Mouse (Mus musculus) midbrain, embryonic 11.5 days (tissue): Measurements from ENCODE around the gene Olfr90. TPM values are rescaled to one million over a fixed set of nuclear protein-coding genes. Genes with fewer than 3 reads are reported as not detected.

Source experiments
- ATAC-seq: fragments of 200-750 bp; cut with Nextera tagmentation; 2 replicates; pipeline ENCODE4 v1.8.0; 2017; ENCODE audit warnings: moderate TSS enrichment, moderate library complexity; ENCODE audit not compliant: low FRiP score
- DNase-seq: peaks from one replicate; pipeline ENCODE4 v3.0.0; 2015; ENCODE audit warnings: low spot score; ENCODE audit errors: missing footprints
- H3K27ac ChIP-seq: fragments of 300-500 bp; sonication (generic); 2 replicates; pipeline ENCODE4 v1.5.1; 2014; ENCODE audit warnings: low read depth, low read length
- H3K27me3 ChIP-seq: fragments of 300-500 bp; sonication (generic); 2 replicates; pipeline ENCODE4 v1.6.1; 2014; ENCODE audit warnings: mild to moderate bottlenecking, low read length, moderate library complexity, mixed read lengths; ENCODE audit not compliant: control insufficient read depth, insufficient read depth
- H3K36me3 ChIP-seq: fragments of 300-500 bp; sonication (generic); 2 replicates; pipeline ENCODE4 v1.6.1; 2014; ENCODE audit warnings: mild to moderate bottlenecking, low read length, moderate library complexity, mixed read lengths; ENCODE audit not compliant: control insufficient read depth, insufficient read depth
- H3K4me1 ChIP-seq: fragments of 300-500 bp; sonication (generic); 2 replicates; pipeline ENCODE4 v1.6.1; 2014; ENCODE audit warnings: low read length; ENCODE audit not compliant: control insufficient read depth, insufficient read depth
- H3K4me2 ChIP-seq: fragments of 300-500 bp; sonication (generic); 2 replicates; pipeline ENCODE4 v1.6.1; 2014; ENCODE audit warnings: mild to moderate bottlenecking, moderate library complexity
- H3K4me3 ChIP-seq: fragments of 300-500 bp; sonication (generic); 2 replicates; pipeline ENCODE4 v1.5.1; 2014; ENCODE audit warnings: low read depth, low read length
- H3K9ac ChIP-seq: fragments of 300-500 bp; sonication (generic); 2 replicates; pipeline ENCODE4 v1.6.1; 2014; ENCODE audit warnings: low read length
- H3K9me3 ChIP-seq: fragments of 300-500 bp; sonication (generic); 2 replicates; pipeline ENCODE4 v1.6.1; 2016; ENCODE audit warnings: low read length; ENCODE audit not compliant: control insufficient read depth
- WGBS: fragments of 180-500 bp; shearing (Covaris S2); extraction: QIAGEN DNeasy Blood & Tissue Kit; methylation state at CpG from one replicate; pipeline ENCODE4 v1.1.7; 2014; 5-methylcytosine and 5-hydroxymethylcytosine counted together
- polyA plus RNA-seq: library from polyadenylated mRNA; unstranded; fragments of >200 nt; fragmentation: Nextera tagmentation; extraction: Ambion mirVana; gene quantifications from 2 replicates; pipeline ENCODE4 v1.2.1, GENCODE M21; 2014

Gene Olfr90
- polyA plus RNA-seq, 1 experiment from 2014 or later, result not detected

- Histone ChIP-seq H3K4me1 (no peaks in the 10 kb centered on the region), H3K9me3 (no peaks in the 10 kb centered on the region), H3K36me3 (peaks cover 36% of the 10 kb centered on the region), H3K27ac (no peak overlapping the region), H3K27me3 (no peaks in the 10 kb centered on the region), H3K9ac (no peak overlapping the region), H3K4me3 (no peak overlapping the region), H3K4me2 (no peak overlapping the region)
- no peak for ATAC-seq
- DNase-seq, result no peak
- 92% methylated on average over 2 of the region's 2 CpGs for WGBS
These were observed 22.3 kb downstream of the Olfr90 start for GRCm38 (mm10) chr17:37065993-37066392.

DNA sequence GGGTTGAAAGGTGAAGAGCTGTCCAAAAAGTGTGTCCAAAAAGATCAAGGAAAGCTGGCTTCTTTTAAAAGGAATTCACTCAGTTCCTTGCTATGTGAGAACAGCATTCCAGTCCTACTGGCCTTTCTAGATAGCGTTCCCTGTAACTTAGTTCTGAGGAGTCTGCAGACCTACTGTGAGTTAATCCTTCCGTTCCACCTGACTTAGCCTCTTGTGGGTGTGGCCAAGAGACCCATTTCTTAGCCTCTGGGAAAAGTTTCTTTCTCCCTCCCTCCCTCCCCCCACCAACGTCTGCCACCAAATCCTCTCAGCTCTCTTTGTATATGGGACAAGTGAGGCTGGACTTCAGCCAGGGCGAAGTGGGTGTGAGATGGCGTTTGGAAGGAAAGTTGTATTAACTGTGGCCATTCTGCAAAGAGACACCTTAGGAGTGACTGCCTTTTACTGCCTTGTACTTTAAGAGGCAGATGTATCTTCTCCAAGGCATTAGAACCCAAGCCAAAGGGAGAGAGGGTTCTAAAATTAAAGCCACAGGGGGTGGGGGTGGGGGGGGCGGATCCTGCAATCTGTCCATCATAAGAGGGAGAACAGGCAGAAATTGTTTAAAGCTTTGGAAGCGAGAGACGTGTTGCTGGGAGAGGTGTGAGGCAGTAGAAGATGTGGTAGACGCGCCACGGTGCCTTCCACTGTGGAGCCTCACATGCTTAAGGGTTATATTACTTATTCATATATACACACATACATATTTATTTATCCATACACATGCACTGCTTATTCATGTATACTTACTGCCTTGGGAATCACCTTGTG lies 24.4 kb downstream of the Olfr90 start:
- ATAC-seq (peak; percentile 16; the same call in 1 of the 2 replicates), DNase-seq (peak; percentile 14)
- Histone ChIP-seq H3K27ac (no peak overlapping the region), H3K4me2 (no peak overlapping the region), H3K9ac (no peak overlapping the region), H3K4me3 (no peak overlapping the region), H3K9me3 (no peaks in the 10 kb centered on the region), H3K4me1 (no peaks in the 10 kb centered on the region), H3K27me3 (no peaks in the 10 kb centered on the region), H3K36me3 (peaks cover 25% of the 10 kb centered on the region)
- 59% methylated on average over 11 of the region's 11 CpGs for WGBS

- no peak overlapping the region for H3K4me3 ChIP-seq
- no peak overlapping the region for H3K4me2 ChIP-seq
- H3K27ac ChIP-seq, result no peak overlapping the region
- no peaks in the 10 kb centered on the region for H3K9me3 ChIP-seq
- H3K4me1 ChIP-seq, result no peaks in the 10 kb centered on the region
- H3K27me3 ChIP-seq, result no peaks in the 10 kb centered on the region
- peaks cover 23% of the 10 kb centered on the region for H3K36me3 ChIP-seq
- peak; percentile 45 for DNase-seq
- WGBS, result 73% methylated on average over 10 of the region's 10 CpGs
- no peak overlapping the region for H3K9ac ChIP-seq
- no peak for ATAC-seq
These were observed 25.2 kb downstream of the Olfr90 start for GRCm38 (mm10) chr17:37063063-37063462.

DNA sequence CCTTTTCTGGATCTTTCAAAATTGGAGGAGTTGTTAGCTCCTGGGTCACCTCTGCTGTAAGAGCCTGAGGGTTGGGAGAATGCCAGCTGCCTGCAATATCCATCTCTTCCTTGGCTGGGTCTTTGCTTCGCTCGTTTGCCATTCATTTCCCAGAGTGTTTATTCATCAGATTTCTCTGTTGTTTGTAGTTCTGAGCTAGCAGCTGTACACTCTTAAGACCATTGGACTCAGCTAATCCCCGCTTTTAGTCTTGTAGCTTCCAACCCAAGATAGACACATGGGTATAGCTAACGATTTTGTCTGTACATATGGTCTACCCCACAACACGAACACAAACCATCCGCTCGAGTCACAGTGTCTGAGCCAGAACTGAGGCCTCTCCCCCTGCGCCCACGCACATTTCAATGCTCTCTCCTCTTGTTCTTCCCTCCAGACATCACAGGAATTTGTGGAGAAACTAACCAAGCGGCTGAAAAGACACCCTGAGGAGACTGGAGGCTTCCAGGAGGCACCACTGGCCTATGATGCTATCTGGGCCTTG lies 26.1 kb downstream of the Olfr90 start:
- no peak for ATAC-seq
- no peak overlapping the region for H3K4me2 ChIP-seq
- DNase-seq, result peak; percentile 66
- peaks cover 18% of the 10 kb centered on the region for H3K36me3 ChIP-seq
- no peak overlapping the region for H3K27ac ChIP-seq
- no peaks in the 10 kb centered on the region for H3K9me3 ChIP-seq
- H3K27me3 ChIP-seq, result no peaks in the 10 kb centered on the region
- no peak overlapping the region for H3K4me3 ChIP-seq
- no peaks in the 10 kb centered on the region for H3K4me1 ChIP-seq
- WGBS, result 82% methylated on average over 10 of the region's 10 CpGs
- no peak overlapping the region for H3K9ac ChIP-seq

DNA sequence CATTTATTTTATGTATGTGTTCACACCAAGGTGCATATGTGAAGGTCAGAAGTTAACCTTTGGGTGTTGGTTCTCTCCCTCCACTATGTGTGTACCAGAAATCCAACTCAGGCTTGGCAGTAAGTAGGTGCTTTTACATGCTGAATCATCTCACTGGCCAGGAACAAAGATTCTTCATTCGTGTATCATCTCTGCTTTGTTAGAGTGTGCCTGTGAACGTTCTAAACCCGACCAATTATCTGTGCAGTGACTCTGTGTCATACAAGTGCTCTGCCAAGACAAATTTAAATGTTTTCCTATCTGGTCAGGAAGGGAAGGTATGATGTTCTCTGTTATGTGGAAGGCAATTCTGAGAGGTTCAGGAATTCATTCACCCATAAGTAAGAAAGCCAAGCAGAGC lies 26.9 kb downstream of the Olfr90 start:
- no peak overlapping the region for H3K4me3 ChIP-seq
- WGBS, result 72% methylated on average over 3 of the region's 3 CpGs
- H3K36me3 ChIP-seq, result peaks cover 23% of the 10 kb centered on the region; the same call in 1 of the 2 replicates
- H3K4me1 ChIP-seq, result no peaks in the 10 kb centered on the region
- no peak for ATAC-seq
- H3K9me3 ChIP-seq, result no peaks in the 10 kb centered on the region
- peak; percentile 41 for DNase-seq
- H3K27me3 ChIP-seq, result no peaks in the 10 kb centered on the region
- H3K27ac ChIP-seq, result no peak overlapping the region
- H3K4me2 ChIP-seq, result no peak overlapping the region
- H3K9ac ChIP-seq, result no peak overlapping the region

- 91% methylated on average over 6 of the region's 6 CpGs for WGBS
- H3K4me1 ChIP-seq, result no peaks in the 10 kb centered on the region
- no peak overlapping the region for H3K4me2 ChIP-seq
- no peak overlapping the region for H3K9ac ChIP-seq
- H3K36me3 ChIP-seq, result peaks cover 20% of the 10 kb centered on the region; the same call in 1 of the 2 replicates
- ATAC-seq (no peak), DNase-seq (no peak)
- H3K9me3 ChIP-seq, result no peaks in the 10 kb centered on the region
- H3K27ac ChIP-seq, result no peak overlapping the region
- no peaks in the 10 kb centered on the region for H3K27me3 ChIP-seq
- H3K4me3 ChIP-seq, result no peak overlapping the region
These were observed 31.3 kb downstream of the Olfr90 start for GRCm38 (mm10) chr17:37056957-37057356.

DNA sequence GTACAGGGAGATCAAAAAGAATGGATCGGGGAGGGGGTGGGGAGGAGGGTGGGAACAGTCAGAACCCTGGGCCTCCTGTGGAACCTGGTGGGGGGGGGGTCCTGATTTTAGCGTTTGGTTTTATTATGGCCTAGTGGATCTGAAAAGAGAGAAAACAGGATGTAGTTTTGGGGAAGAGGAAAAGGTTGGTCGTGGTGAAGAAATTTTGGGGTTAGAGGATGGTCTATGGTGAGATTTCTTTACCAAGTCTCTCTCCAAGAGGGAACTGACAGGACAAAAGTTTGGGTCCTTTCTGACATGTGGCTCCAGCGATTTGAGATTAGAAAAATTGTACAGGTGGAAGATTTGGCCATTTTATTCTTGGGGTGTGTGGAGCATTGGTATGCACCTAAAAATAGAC lies 36.6 kb downstream of the Olfr90 start:
- Histone ChIP-seq H3K27me3 (peaks cover 14% of the 10 kb centered on the region), H3K4me1 (peaks cover 25% of the 10 kb centered on the region), H3K4me2 (peak overlapping the region; percentile 81), H3K9me3 (no peaks in the 10 kb centered on the region), H3K4me3 (no peak overlapping the region), H3K27ac (no peak overlapping the region), H3K9ac (no peak overlapping the region), H3K36me3 (peaks cover 10% of the 10 kb centered on the region; the same call in 1 of the 2 replicates)
- WGBS, result 52% methylated on average over 4 of the region's 4 CpGs
- DNase-seq (no peak), ATAC-seq (no peak)

DNA sequence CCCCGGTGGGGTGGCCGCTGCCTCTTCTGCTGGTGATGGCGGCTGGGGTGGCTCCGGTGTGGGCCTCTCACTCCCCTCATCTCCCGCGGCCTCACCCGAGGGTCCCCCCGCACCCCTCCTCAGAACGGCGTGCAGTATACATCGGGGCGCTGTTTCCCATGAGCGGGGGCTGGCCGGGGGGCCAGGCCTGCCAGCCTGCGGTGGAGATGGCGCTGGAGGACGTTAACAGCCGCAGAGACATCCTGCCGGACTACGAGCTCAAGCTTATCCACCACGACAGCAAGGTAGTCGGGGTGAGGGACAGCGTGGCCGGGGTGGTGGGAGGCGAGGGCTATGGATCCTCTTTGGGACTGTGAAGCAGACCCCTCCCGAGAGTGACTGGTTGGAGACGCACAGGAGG lies 37.4 kb downstream of the Olfr90 start:
- Histone ChIP-seq H3K9me3 (no peaks in the 10 kb centered on the region), H3K4me1 (peaks cover 26% of the 10 kb centered on the region), H3K27me3 (peaks cover 14% of the 10 kb centered on the region), H3K4me2 (peak overlapping the region; percentile 81), H3K36me3 (peaks cover 5% of the 10 kb centered on the region; the same call in 1 of the 2 replicates), H3K4me3 (peak overlapping the region; percentile 65), H3K27ac (no peak overlapping the region; the same call in 1 of the 2 replicates), H3K9ac (peak overlapping the region; percentile 79)
- WGBS, result 2% methylated on average over 27 of the region's 27 CpGs
- ATAC-seq (peak; percentile 38), DNase-seq (peak; percentile 92)

DNA sequence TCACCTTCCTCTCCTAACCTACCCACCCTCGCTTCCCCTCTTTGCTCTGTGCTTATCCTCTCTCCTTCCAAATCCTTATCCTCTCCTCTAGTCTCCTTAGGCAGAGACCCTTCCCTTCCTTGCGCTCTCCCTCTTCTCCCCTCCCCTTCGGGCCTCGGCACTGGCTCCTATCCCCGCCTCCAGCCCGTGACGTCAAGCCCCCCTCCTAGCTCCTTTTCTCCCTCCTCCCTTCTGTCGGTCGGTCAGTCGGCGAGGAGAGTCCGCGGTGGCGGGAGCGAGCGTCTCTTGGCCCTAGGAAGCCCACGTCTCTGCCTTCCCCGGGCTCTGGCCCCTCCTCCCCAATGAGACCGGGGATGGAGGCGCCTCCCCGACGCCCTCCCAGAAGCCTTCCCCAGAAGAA lies 37.9 kb downstream of the Olfr90 start:
- ATAC-seq (peak; percentile 73), DNase-seq (peak; percentile 98)
- H3K27ac ChIP-seq, result no peak overlapping the region; the same call in 1 of the 2 replicates
- peaks cover 26% of the 10 kb centered on the region for H3K4me1 ChIP-seq
- no peaks in the 10 kb centered on the region for H3K9me3 ChIP-seq
- peaks cover 14% of the 10 kb centered on the region for H3K27me3 ChIP-seq
- under 1% methylated on average over 22 of the region's 22 CpGs for WGBS
- H3K4me3 ChIP-seq, result peak overlapping the region; percentile 65
- peaks cover 5% of the 10 kb centered on the region; the same call in 1 of the 2 replicates for H3K36me3 ChIP-seq
- peak overlapping the region; percentile 79 for H3K9ac ChIP-seq
- peak overlapping the region; percentile 81 for H3K4me2 ChIP-seq
